Mouse (Mus musculus) embryo, embryonic 11 days (tissue): Measurements from ENCODE around the gene Cdh18.
"Not testable (repeated sequence)": the region's sequence is repeated elsewhere in the genome, so short reads cannot be mapped to it uniquely, and the experiment has no call there.

Experiments used
- DNase-seq: peaks from one replicate; pipeline ENCODE4 v3.0.0-alpha.2; 2015

The Cdh18 gene

DNA sequence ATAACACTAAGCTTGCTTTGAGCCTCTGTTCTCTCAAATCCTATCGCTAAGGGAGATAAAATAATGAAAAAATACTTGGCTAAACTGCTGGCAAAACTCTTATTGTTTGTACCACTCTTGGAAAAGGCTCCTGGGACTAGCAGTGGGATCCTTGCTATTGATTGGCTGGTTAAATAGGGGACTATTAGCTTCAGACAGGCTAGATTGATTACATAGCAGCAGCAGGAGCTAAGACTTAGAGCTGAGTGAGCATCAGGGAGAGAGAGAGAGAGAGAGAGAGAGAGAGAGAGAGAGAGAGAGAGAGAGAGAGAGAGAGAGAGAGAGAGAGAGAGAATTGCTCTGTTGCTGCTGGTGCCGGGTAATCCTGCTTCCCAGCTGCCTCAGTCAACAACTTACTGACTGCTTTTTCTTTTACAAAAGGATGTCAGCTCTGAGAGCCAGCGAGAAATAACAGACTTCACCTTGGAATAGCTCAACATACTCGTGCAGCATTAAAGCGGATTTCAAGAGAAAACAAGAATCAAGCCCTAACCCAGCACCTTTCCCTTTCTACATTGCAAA lies at the start of gene Cdh18:
Gene Cdh18 (plus strand): TSS at position 312 of the 561 bp plus-strand sequence.
- DNase-seq: no peak

GRCm38 (mm10) chr15:22511271-22511670 lies 37.6 kb upstream of the Cdh18 start:
- no peak for DNase-seq

- no peak for DNase-seq
Measured at GRCm38 (mm10) chr15:22535828-22536227, 13.0 kb upstream of the Cdh18 start.

DNA sequence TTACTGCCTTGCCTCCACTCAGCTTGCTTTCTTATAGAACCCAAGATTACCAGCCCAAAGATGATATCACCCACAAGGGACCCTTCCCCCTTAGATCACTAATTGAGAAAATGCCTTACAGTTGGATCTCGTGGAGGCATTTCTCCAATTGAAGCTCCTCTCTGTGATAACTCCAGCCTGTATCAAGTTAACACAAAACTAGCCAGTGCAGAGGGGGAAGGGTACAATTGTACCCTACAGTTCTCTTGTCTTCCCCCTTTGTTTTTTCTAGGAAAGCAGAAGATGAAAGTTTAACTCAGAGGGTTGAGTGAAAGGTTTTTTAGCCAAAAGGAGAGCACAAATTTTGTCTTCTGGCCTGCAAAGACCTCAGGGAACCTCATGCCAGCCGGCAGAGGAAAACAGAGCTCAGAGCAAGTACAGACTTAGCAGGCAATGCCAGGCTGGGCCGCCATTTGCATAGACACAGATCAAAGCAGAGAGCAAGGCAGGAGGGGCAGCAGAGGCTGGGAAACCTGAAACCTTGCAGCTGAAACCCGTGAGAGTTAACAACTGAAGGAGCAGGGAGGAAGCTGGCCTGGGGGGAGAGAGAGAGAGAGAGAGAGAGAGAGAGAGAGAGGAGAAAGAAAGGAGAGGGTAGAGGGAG lies 29.3 kb downstream of the Cdh18 start:
- DNase-seq: peak; percentile 70

DNA sequence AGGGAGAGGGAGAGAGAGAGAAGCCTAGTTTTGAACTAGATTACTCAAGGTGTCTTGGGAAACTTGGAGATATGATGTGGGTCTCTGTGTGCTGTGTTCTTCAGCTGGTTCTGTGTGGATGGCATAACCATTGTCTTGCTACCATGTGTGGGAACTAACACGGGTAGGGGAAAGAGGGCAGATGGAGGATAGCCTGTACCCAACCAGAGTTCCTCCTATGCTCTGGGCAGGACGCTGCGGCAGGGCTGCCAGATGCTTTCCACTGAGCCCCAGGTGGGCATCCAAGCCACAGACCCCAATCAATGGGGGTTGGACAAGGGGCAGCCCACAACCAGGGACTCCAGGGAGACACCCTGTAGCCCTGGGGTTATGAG lies 29.8 kb downstream of the Cdh18 start:
- DNase-seq: no peak

- DNase-seq: peak; percentile 13
Measured at GRCm38 (mm10) chr15:22584667-22585066, 35.8 kb downstream of the Cdh18 start.

DNA sequence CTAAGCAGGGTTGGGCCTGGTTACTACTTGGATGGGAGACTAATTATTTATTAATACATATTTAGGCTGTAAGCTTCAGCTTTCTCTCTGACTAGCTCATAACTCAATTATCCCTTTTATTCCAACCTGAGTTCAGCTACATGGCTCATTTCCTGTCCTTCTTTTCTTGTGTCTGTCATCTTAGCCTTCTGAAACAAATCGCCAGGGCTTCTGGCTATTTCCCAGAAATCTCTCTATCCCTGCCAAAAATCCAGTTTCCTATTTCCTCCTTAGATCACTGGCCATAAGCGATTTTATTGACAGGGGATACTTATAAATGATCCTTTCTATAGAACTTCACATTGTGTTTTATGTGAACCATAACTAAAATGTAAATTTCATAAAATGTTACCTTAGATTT lies 167.6 kb downstream of the Cdh18 start:
- DNase-seq: no peak

GRCm38 (mm10) chr15:22717681-22718080 lies 168.9 kb downstream of the Cdh18 start:
- DNase-seq: peak; percentile 5

DNA sequence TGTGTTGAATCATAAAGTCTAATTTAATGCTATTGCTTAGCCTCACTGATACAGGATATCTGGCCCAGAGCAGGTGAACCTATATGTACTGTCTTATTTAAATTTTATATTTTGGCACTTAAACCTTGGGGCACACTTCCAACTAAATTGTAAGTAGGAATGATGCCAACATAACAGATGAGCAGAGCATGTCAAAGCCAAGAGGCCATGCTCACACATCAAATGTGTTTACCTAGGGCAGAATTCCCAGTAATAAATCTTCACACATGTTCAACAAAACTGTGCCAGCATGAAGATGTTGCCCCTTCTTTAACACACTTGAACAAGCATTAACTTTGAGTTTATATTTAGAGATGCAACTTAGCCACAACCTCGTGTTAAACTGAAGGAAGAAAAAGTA lies 177.8 kb downstream of the Cdh18 start:
- no peak for DNase-seq

GRCm38 (mm10) chr15:22733039-22733438 lies 184.2 kb downstream of the Cdh18 start:
- DNase-seq: no peak

DNA sequence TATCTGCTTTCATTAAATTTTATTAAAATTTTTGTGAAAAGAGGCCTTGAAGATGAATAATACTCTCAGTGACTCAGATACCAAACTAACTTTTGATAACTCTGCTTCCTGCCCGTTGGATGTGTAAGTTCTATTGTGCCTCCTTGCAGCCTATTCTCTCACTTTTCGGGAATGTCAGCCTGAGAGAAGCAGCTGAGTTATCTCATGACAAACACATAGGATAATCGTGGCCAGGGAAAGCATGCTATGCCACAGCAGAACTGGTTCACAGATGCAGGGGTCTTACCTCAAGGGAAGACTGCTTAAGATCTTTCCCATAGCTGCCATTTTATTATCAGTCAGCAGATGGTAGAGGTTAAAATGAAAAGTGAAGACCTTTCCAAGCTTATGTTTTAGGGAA lies 187.3 kb downstream of the Cdh18 start:
- DNase-seq: no peak

- DNase-seq: not testable (repeated sequence)
Measured at GRCm38 (mm10) chr15:22761257-22761656, 212.4 kb downstream of the Cdh18 start.

DNA sequence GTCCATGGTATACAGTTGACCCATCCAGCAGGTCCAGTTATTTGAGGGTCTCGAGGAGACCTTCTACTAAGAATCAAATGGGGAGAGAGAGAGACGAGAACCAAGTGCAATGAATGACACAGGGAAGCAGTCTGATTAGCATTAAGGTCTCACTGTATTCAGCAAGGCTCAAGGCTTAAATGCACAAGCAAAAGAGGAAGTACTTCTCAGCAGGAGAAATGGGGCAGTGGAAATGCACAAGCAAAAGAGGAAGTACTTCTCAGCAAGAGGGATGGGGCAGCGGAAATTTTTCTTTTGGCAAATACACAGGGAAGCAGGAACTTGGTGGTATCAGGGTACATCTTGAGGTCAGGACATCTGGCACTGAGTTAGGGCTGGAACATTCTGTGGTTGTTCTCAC lies 217.8 kb downstream of the Cdh18 start:
- DNase-seq: not testable (repeated sequence)

DNA sequence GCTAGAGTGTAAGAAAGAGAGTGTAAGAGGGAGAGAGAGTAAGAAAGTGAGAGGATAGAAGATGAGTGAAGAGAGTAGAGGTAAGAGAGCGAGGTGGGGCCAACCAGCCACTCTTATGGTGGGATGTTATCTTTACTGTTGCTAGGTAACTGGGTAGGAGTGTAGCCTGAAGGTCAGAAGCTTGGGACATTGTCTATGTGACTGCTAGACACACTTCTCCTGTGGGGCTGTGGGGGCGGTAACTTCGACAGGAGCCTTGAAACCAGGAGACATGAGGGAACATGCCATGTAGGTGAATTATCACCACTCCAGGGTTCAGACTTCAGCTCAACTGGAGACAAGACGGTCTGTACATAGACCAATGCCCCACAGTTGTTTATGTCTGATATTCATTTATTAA lies 227.5 kb downstream of the Cdh18 start:
- DNase-seq: no peak

- no peak for DNase-seq
Measured at GRCm38 (mm10) chr15:22789696-22790095, 240.9 kb downstream of the Cdh18 start.

DNA sequence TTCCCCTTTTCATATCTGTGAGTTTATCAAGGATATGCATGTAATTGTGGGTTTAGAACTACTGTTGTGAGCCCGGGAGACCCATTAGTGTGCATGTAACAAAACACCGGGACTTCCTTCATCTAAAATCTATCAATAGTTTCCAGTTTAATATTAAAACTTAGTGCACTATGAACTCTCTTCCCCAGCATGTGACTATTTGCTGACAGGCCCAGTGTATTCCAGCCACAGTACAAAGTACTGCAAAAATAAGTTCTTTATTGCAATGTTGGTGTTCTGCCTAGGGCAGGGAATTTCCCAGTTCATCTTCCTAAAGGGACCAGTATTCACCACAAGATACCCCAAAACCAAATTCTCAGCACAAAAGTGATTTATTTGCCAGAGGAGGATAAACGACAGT lies 243.0 kb downstream of the Cdh18 start:
- no peak for DNase-seq

DNA sequence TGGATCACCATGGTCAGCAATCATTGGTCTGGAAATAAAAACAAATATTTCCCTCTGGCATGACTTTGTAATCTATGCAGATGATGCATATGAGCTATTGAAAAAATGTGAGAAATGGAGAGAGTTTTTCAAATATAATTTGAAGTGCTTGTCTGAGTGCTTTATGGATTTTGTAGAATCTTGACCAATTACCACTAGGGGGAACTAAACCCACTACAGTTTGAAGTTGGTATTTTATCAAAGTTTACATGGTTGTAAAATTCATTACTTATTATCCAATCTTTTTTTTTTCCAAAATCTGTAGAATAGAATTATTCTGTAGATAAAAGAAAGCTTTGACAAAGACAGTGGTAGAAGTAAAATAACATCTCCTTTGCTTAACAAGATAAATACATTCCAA lies 284.3 kb downstream of the Cdh18 start:
- no peak for DNase-seq

DNA sequence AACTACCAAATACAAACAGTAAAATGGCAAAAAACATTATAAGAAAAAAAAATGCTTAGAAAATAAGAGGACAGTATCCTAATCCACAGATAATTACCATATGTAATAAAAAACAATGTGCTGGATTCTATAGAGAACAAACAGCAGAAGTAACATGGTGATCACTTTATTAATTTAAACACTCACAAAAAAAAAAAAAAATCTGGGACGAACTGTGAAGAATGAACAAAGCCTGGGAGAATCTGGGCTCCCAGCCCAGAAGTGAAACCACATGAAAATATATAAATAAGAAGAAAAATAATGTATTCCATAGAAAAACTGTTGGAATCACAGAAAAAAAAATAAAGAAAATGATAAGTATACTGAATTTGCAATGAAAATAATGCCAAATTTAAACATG lies 288.4 kb downstream of the Cdh18 start:
- DNase-seq: no peak

GRCm38 (mm10) chr15:22857704-22858103 lies 308.9 kb downstream of the Cdh18 start:
- DNase-seq: no peak

DNA sequence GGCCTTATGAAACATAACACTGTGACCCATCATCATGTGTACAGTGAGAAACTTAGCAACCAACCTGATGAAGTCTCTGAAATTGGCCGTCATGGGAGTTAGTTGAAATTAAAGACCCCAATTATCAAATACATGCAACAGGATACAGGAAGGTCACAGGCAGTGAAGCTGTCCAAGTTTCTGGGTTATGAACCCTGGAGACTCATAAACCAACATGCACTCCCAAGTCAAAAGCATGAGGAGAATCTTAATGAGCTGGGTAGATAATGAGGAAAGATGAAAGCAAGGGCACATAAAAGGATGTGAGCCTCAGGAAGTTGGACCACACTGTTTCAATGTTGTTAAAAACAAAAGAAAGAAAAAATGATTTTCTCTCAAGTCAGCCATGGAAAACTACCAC lies 321.9 kb downstream of the Cdh18 start:
- no peak for DNase-seq

DNA sequence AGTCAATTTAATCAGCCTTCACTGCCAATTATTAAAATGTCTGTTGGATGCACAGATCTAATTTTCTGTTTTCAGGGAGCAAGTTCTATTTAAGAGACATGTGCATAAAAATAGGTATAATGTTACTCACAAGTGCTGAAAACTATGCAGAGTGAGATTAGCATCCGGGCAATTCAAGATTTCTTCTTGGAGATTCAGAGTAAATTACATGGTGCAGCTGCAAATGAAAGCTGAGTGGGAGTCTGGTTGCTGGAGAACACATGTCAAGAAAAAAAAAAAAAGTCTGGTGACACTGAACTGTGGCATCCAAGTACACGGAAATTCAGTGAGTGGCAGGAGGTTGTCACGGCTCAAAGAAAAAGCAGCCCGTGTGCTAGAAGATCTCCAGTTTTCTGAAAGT lies 348.9 kb downstream of the Cdh18 start:
- no peak for DNase-seq

DNA sequence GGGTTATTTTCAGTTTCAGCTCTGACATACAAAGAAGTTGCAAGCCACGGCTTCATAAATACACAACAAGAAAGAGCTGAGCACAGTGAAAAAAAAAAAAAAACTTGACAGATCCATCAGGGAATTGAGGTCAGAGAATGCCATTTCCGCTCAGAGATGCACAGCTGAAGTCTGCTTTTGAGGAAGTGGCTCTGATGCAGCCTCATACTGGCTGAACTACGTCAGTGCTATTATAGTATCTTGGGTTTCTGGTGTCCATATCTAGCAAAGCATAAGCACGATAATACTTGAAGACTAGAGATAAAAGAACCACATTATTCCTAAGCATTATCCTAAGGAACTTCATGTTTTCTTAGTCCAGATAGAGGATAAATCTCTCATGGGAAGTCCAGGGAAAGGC lies 349.4 kb downstream of the Cdh18 start:
- peak; percentile 1 for DNase-seq

DNA sequence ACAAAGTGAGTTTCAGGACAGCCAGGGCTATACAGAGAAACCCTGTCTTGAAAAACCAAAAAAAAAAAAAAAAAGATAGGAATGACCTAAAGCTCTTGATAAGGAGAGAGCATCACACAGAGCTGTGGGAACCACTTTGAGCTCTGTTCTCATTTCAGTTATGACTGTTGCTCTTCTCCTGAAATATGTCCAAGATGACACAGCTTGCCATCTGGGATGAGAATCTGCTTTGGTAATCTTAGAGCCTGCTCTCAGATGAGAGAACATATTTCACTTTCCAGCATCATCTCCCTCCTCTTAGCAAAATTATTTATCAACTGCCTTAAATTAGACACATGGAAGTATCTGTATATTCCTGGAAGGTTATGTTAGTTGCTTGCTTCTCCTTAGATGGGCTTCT lies 365.6 kb downstream of the Cdh18 start:
- no peak for DNase-seq

- DNase-seq: peak; percentile 5
Measured at GRCm38 (mm10) chr15:22934293-22934692, 385.5 kb downstream of the Cdh18 start.

- DNase-seq: no peak
Measured at GRCm38 (mm10) chr15:22947234-22947633, 398.4 kb downstream of the Cdh18 start.
